Mouse (Mus musculus): ENCODE data around the gene Dtx1. TPM values are rescaled to one million over a fixed set of nuclear protein-coding genes. Genes with fewer than 3 reads are reported as not detected.

Dtx1 gene
- polyA plus RNA-seq, 1 experiment from 2014 or later = 7.7 TPM

DNA sequence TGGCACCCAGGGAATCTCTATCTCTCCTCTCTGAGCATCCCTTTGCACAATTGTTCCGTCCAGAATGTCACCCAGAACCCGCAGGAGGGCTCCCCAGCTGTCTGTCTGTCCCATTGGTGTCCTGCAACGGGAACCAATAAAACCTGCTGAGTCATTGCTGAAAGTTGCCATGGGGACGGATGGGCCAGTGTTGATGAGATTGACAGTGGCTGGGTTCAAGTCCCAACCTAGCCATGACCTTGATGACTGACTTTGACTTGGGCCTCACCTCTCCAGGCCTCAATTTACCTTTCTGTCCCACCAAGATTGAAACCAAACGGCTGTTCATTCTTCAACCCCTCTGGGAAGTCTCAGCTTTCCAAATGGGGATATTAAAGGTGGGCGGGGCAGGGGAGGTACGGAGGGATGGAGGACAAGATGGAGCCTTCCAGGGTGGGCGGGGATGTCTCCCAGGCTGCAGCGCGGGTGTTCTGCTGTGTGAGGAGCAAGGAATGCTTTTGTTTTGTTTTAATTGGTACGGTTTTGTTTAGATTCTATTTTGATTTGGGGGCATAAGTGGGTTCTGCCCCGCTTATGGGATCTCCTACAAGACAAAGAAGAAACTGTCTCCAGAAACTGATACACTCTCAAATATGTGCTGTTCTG is 14.2 kb upstream of the Dtx1 start:
- WGBS = 53% methylated on average over 12 of the region's 12 CpGs
- H3K27ac ChIP-seq (replicated peaks) = no peak overlapping the region
- no peak for ATAC-seq (ENCODE audit: insufficient number of reproducible peaks, low FRiP score, low TSS enrichment, low read depth)

GRCm38 (mm10) chr5:120721005-120721404 is 9.3 kb upstream of the Dtx1 start:
- Histone ChIP-seq H3K27me3 (no peaks in the 10 kb centered on the region), H3K4me1 (0 out of 2 replicates have a peak, but pooled peaks cover 4% of the 10 kb centered on the region), H3K4me3 (replicated peaks) (no peak overlapping the region), H3K27ac (replicated peaks) (no peak overlapping the region), H3K4me2 (replicated peaks) (no peak overlapping the region), H3K9ac (no peak overlapping the region), H3K9me3 (replicated peaks) (no peaks in the 10 kb centered on the region), H3K36me3 (no peaks in the 10 kb centered on the region)
- no peak for ATAC-seq (ENCODE audit: insufficient number of reproducible peaks, low FRiP score, low TSS enrichment, low read depth)
- WGBS = 64% methylated on average over 7 of the region's 7 CpGs

More for the DNA sequence above, 14.2 kb upstream of the Dtx1 start:
- Histone ChIP-seq H3K4me3 (replicated peaks) (no peak overlapping the region), H3K9me3 (replicated peaks) (no peaks in the 10 kb centered on the region), H3K9ac (no peak overlapping the region), H3K36me3 (no peaks in the 10 kb centered on the region), H3K27me3 (no peaks in the 10 kb centered on the region), H3K4me1 (no peaks in the 10 kb centered on the region), H3K4me2 (replicated peaks) (no peak overlapping the region)

GRCm38 (mm10) chr5:120718600-120719378 is 7.1 kb upstream of the Dtx1 start:
- Histone ChIP-seq H3K4me3 (replicated peaks) (no peak overlapping the region), H3K27me3 (peaks cover 11% of the 10 kb centered on the region), H3K9me3 (replicated peaks) (no peaks in the 10 kb centered on the region), H3K4me1 (0 out of 2 replicates have a peak, but pooled peaks cover 4% of the 10 kb centered on the region), H3K4me2 (replicated peaks) (no peak overlapping the region), H3K27ac (replicated peaks) (no peak overlapping the region), H3K36me3 (no peaks in the 10 kb centered on the region), H3K9ac (no peak overlapping the region)
- ATAC-seq (ENCODE audit: insufficient number of reproducible peaks, low FRiP score, low TSS enrichment, low read depth) = no peak
- WGBS = 48% methylated on average over 15 of the region's 15 CpGs

DNA sequence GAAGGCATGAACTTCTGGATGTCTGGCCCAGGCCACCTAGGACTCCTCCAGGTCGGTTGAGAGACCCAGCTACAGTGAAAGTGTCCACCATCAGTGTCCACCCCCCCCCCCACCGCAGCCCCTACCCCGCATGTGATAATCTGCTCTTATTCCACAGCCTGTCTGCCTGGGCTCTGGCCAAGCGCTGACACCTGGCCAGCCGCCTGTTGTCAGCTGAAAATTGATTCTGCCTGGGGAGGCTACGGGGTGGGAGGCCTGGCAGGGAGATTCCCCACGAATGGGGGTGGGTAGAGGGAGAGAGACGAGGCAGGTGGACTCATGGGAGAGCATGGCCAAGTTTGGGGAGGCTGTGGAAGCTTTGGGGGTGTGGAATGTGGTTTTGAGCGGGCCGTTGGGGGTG is 5.4 kb upstream of the Dtx1 start:
- no peak for ATAC-seq (ENCODE audit: insufficient number of reproducible peaks, low FRiP score, low TSS enrichment, low read depth)

DNA sequence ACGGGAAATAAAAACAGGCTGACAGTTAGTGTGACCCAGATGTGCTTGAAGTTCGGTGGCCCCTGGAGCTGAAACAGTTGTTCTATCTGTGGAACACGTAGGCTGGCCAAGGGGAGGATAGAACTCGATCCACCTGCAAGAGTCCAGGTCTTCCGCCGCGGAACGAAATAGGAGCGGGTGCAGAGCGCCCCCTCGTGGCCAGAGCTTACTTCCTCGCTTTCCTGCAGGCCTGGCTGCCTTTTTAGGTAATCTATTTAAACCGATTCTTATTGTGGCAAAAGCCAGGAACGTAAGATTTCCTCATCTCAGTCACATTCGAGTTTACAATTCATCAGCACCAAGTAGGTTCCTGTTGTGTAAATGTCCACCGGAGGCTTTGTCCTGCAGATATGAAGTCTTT is 2.6 kb upstream of the Dtx1 start:
- WGBS = 4% methylated on average over 16 of the region's 16 CpGs
- H3K4me1 ChIP-seq = peaks cover 22% of the 10 kb centered on the region
- H3K9me3 ChIP-seq (replicated peaks) = no peaks in the 10 kb centered on the region
- no peak for ATAC-seq (ENCODE audit: insufficient number of reproducible peaks, low FRiP score, low TSS enrichment, low read depth)
- H3K4me2 ChIP-seq (replicated peaks) = no peak overlapping the region
- H3K4me3 ChIP-seq (replicated peaks) = no peak overlapping the region
- H3K9ac ChIP-seq = no peak overlapping the region
- H3K36me3 ChIP-seq = no peaks in the 10 kb centered on the region
- H3K27ac ChIP-seq (replicated peaks) = no peak overlapping the region
- H3K27me3 ChIP-seq = peaks cover 54% of the 10 kb centered on the region

More for the DNA sequence above, 5.4 kb upstream of the Dtx1 start:
- H3K27me3 ChIP-seq = peaks cover 26% of the 10 kb centered on the region
- H3K9me3 ChIP-seq (replicated peaks) = no peaks in the 10 kb centered on the region
- WGBS = 58% methylated on average over 10 of the region's 10 CpGs
- H3K4me1 ChIP-seq = 0 out of 2 replicates have a peak, but pooled peaks cover 4% of the 10 kb centered on the region
- H3K4me3 ChIP-seq (replicated peaks) = no peak overlapping the region
- H3K9ac ChIP-seq = no peak overlapping the region
- H3K4me2 ChIP-seq (replicated peaks) = no peak overlapping the region
- no peak overlapping the region for H3K27ac ChIP-seq (replicated peaks)
- no peaks in the 10 kb centered on the region for H3K36me3 ChIP-seq

GRCm38 (mm10) chr5:120712721-120713120 is 994 bp upstream of the Dtx1 start:
- Histone ChIP-seq H3K4me3 (replicated peaks) (no peak overlapping the region), H3K27ac (replicated peaks) (no peak overlapping the region), H3K36me3 (no peaks in the 10 kb centered on the region), H3K27me3 (peaks cover 64% of the 10 kb centered on the region), H3K4me1 (peaks cover 22% of the 10 kb centered on the region), H3K4me2 (replicated peaks) (no peak overlapping the region), H3K9ac (no peak overlapping the region), H3K9me3 (replicated peaks) (no peaks in the 10 kb centered on the region)
- no peak for ATAC-seq (ENCODE audit: insufficient number of reproducible peaks, low FRiP score, low TSS enrichment, low read depth)
- WGBS = 73% methylated on average over 8 of the region's 8 CpGs

- WGBS = 3% methylated on average over 43 of the region's 43 CpGs
- H3K27ac ChIP-seq (replicated peaks) = no peak overlapping the region
- peak overlapping the region; percentile 87 for H3K4me2 ChIP-seq (replicated peaks)
- peaks cover 24% of the 10 kb centered on the region for H3K4me1 ChIP-seq
- H3K27me3 ChIP-seq = peaks cover 66% of the 10 kb centered on the region
- no peaks in the 10 kb centered on the region for H3K36me3 ChIP-seq
- peak overlapping the region; percentile 28 for H3K9ac ChIP-seq
- no peaks in the 10 kb centered on the region for H3K9me3 ChIP-seq (replicated peaks)
- peak; percentile 22; the same call in 1 of the 2 replicates for ATAC-seq (ENCODE audit: insufficient number of reproducible peaks, low FRiP score, low TSS enrichment, low read depth)
- peak overlapping the region; percentile 50 for H3K4me3 ChIP-seq (replicated peaks)
Measured at GRCm38 (mm10) chr5:120711416-120711815, 311 bp downstream of the Dtx1 start.

- peaks cover 66% of the 10 kb centered on the region for H3K27me3 ChIP-seq
- under 1% methylated on average over 31 of the region's 34 CpGs for WGBS
Measured at GRCm38 (mm10) chr5:120710826-120711248, 890 bp downstream of the Dtx1 start.

GRCm38 (mm10) chr5:120710161-120710825 is 1.4 kb downstream of the Dtx1 start:
- WGBS = 4% methylated on average over 40 of the region's 40 CpGs
- H3K36me3 ChIP-seq = no peaks in the 10 kb centered on the region
- peak overlapping the region; percentile 50 for H3K4me3 ChIP-seq (replicated peaks)
- H3K9me3 ChIP-seq (replicated peaks) = no peaks in the 10 kb centered on the region
- ATAC-seq (ENCODE audit: insufficient number of reproducible peaks, low FRiP score, low TSS enrichment, low read depth) = 0 out of 2 replicates have a peak, but pooled peaks have one; percentile 6
- peak overlapping the region; percentile 87 for H3K4me2 ChIP-seq (replicated peaks)
- H3K9ac ChIP-seq = peak overlapping the region; percentile 28
- peaks cover 66% of the 10 kb centered on the region for H3K27me3 ChIP-seq
- no peak overlapping the region for H3K27ac ChIP-seq (replicated peaks)
- H3K4me1 ChIP-seq = peaks cover 24% of the 10 kb centered on the region

More at GRCm38 (mm10) chr5:120710826-120711248, 890 bp downstream of the Dtx1 start:
- Histone ChIP-seq H3K9me3 (replicated peaks) (no peaks in the 10 kb centered on the region), H3K27ac (replicated peaks) (no peak overlapping the region), H3K9ac (peak overlapping the region; percentile 28), H3K4me2 (replicated peaks) (peak overlapping the region; percentile 87), H3K36me3 (no peaks in the 10 kb centered on the region), H3K4me3 (replicated peaks) (peak overlapping the region; percentile 50), H3K4me1 (peaks cover 24% of the 10 kb centered on the region)
- no peak for ATAC-seq (ENCODE audit: insufficient number of reproducible peaks, low FRiP score, low TSS enrichment, low read depth)

DNA sequence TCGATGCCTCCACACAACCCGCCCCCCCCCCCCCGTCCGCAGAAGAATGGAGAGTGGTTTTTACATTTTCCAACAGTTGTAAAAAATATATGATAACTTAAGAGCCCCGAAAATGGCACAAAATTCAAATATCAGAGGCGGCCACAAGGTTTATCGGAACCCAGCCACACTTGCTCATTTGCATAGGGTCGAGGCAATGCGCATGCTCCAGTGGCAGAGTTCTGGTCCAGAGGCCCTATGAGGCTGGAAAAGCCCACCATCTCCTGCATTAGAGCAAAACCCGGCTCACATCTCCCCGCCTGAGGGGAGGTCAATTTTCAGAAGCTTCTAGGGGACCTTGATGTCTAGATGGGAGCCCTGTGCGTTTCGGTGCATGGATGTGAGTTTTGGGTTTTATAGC is 4.8 kb downstream of the Dtx1 start:
- Histone ChIP-seq H3K9ac (no peak overlapping the region), H3K36me3 (no peaks in the 10 kb centered on the region), H3K27ac (replicated peaks) (no peak overlapping the region), H3K9me3 (replicated peaks) (no peaks in the 10 kb centered on the region), H3K4me2 (replicated peaks) (0 out of 2 replicates have a peak overlapping the region, but pooled peaks have one; percentile 19), H3K4me3 (replicated peaks) (no peak overlapping the region), H3K4me1 (peaks cover 24% of the 10 kb centered on the region), H3K27me3 (peaks cover 38% of the 10 kb centered on the region)
- ATAC-seq (ENCODE audit: insufficient number of reproducible peaks, low FRiP score, low TSS enrichment, low read depth) = no peak
- 44% methylated on average over 13 of the region's 13 CpGs for WGBS

DNA sequence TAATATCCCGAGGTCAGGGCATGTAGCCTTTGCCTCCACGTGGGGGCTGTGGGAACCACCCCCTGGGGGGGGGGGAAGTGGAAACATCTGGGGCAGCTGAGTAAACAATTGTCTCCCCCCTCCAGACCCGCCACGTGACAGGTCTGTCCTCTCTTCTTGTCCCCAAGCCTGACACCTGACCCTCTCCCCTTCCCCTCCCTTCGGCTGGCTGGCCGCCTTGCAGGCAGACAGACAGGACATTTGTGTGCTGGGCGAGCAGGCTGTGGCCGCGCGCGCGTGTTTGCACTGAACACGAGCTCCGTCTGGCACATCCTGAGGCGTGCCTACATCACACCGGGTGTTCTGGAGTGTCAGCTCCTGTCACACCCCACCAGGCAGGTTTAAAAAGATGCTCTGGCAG is 5.2 kb downstream of the Dtx1 start:
- H3K4me3 ChIP-seq (replicated peaks) = no peak overlapping the region
- ATAC-seq (ENCODE audit: insufficient number of reproducible peaks, low FRiP score, low TSS enrichment, low read depth) = no peak
- H3K4me1 ChIP-seq = peaks cover 23% of the 10 kb centered on the region
- no peak overlapping the region for H3K9ac ChIP-seq
- H3K4me2 ChIP-seq (replicated peaks) = peak overlapping the region; percentile 19; the same call in 1 of the 2 replicates
- no peak overlapping the region for H3K27ac ChIP-seq (replicated peaks)
- WGBS = 5% methylated on average over 16 of the region's 16 CpGs
- H3K9me3 ChIP-seq (replicated peaks) = no peaks in the 10 kb centered on the region
- H3K36me3 ChIP-seq = no peaks in the 10 kb centered on the region
- H3K27me3 ChIP-seq = peaks cover 34% of the 10 kb centered on the region
